Mouse (Mus musculus) T-helper 1 cell (primary cell): ENCODE measurements around the gene Efcab6.
"Not testable (repeated sequence)": the region's sequence is repeated elsewhere in the genome, so short reads cannot be mapped to it uniquely, and the experiment has no call there.

Experiments
- in situ Hi-C: fragments of 300-600 bp; cut with MboI, MseI; formaldehyde crosslinking; loops from one replicate; pipeline ENCODE4 v1.15.1; 2025; ENCODE audit warnings: high pct_unique_total_duplicates

The Efcab6 gene

DNA sequence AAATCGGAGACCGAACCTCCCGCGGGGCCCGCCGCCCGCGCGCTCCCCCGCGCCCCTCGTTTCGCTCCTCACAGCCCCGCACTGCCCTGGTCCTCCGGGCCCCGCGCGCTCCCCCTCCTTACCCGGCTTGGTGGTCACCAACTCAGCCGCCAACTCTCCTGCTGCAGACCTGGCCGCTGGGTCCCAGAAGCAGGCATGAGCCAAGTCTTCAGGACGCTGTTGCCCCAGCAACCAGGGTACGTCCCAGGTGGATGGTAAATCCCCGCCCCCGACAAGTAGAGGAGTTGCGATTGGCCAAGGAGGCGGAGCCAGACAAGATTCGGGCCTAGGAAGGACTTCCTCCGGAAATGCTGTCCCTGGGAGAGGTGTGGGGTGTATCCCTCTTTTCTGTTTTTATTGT, at the start of gene Efcab6:
TSS of gene Efcab6 (minus strand) at position 240 of the 400 bp plus-strand sequence.
- in situ Hi-C loops, result loop anchor here (25.0 kb wide), 1 partner anchor 203 kb away; no protein-coding TSS in a partner anchor

DNA sequence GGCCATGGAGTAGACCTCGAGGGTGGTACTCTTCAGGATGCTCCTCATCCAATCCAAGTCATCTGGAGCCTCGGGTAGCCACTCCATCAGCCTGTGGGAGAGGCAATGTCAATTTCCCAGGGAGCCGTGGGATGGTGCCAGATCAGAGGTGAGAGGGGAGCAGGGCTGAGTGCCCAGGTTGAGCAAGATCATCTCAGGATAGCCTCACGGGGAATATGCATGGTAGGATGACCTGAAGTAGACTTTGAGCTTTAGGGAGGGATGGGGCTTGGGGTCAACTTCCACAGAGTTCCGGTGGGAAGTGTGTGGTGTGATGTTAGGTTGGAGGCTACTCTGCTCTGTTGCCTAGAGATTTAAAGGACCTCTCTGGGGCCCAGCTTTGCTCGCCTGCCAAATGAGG, 48.7 kb upstream of the Efcab6 start:
- in situ Hi-C loops, result loop anchor here (10.0 kb wide), 1 partner anchor 839 kb away; no protein-coding TSS in a partner anchor

DNA sequence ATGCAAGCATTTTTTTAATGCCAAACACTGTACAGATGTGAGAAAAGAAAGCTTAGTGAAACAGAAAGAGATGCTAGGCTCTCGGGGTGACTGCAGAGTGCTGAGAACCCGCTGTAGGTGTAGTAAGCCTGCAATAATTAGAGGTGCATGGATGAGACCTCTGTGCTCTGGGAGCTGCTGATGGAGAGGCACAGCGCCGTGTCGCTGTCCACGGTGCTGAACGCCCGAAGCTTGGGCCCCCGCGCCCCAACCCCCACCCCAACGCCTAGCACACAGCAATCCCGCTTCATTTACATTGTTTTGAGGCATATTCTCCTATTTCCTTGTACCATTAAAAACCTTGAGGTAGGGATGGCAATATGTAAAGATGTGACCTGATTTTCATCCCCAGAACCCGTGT, 43.7 kb upstream of the Efcab6 start:
- in situ Hi-C loops, result no loop called here

DNA sequence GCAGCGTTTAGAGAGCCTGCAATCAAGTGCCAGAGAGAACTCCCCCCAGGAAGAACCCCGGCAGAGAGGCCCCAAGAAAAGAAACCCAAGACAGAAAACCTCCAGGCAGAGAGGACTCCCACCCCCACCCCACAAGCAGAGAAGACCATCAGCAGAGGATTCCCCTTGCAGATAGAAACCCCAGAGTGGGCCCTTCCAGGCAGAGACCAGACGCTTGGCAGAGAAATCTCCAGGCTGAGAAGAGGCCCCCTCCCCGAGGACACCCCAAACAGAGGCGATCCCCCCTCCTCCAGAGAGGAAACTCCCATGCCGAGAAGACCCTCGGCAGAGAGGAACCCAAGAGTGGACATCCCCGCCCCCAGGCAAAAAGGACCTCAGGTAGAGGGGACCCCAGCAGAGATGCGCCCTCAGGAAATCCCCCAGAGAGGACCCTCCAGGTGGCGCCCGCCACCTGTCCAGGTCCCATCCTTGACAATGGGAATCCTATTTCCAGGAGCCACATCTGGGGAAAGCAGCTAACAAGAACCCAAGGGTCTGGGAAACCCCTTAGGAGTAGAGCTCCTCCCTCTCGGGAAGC, 40.8 kb upstream of the Efcab6 start:
- in situ Hi-C loops, result no loop called here

DNA sequence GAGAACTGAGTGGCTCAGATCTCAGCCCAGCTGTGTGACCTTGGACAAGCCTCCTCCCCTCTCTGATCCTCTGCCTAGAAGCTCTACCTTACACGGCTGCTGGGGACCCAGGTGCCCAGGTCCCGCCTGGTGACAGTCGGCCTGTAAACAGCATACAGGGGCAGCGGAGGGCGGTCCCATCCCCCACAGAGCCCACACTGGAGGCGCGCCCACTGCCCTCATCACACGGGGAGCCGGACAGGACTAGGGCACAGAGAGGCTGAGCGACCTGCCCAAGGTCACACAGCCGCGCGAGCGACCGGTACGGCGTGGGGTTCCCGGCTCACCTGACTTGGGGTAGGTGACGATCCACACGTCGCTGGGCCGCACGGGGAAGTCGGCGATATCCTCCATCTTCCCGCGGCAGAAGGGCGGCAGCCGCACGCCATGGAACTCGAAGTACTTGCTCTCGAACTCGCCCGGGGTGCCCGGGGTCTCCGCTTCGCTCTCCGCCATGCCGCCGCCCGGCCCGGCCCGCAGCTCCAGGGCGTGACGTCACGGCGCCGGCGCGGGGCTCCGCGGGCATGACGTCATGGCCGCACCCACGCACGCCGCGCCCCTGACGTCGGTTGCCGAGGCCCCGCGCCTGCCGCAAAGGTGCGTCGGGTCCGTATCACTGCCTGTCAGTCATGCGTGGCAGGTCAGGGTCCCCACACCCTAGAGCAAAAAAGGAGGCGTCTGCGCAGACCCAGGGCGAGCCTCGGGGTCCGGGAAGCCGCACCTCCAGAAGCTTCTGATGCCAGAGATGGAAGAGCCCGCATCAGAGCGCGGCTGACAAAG, 40.1 kb upstream of the Efcab6 start, which contains the start of gene Sult4a1:
TSS of gene Sult4a1 (minus strand) at position 650 of the 819 bp plus-strand sequence.
- in situ Hi-C loops, result no loop called here

DNA sequence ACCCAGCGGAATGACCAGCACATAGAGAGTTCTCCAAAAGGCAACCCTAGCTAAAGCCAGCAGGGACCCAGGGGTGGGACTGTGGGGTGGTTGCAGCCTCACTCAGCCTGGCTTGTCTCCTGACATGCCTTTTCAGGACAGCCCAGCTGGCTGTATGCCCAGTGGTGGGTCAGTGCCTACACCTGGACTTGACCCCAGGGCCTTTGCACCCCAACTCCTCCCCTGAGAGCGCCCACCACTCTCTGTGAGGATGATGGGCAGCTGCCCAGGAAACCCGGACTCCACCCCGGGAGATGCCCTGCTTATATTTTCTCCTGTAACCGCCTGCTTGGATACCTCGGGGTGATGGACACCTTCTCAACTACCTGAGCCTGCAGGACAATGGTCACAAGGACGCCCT, 39.4 kb upstream of the Efcab6 start:
- in situ Hi-C loops, result no loop called here

DNA sequence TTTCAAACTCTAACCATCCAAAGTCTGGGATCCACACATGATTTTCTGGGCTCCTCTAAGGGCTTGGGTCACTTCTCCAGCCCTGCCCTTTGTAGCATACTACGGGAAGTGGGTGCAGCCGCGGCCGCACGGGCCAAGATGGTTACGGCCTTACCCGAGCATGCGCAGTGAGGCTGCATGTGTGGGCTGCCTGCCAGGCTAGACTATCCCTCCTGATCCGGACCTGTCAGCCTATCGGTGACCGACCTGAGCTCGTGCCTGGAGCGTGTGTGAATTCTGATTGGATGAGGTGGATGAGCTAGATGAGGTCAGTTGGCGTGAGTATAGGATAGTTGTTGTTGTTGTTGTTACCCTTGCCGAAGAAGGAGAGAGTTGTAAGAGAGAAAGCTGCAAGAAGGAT, 32.4 kb upstream of the Efcab6 start:
- in situ Hi-C loops, result not testable (repeated sequence)

DNA sequence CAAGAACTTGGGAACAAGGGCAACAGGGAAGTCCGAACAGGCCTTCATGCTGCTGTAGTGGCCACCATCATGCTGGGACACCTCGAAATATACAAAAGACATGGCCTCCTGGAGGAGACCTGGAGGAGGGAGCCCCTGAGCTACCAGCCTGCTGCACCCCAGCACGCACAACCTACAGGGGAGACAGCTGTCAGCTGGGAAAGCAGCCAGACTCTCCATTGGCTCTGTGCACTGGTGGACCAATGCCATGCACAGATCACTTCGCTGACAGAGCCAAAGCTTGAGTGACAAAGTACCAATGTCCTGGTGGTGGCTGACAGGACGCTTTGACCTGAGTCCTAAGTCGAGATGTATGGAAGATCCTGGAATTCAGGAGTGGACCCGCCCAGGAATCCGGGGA, 30.9 kb upstream of the Efcab6 start:
- in situ Hi-C loops, result no loop called here

DNA sequence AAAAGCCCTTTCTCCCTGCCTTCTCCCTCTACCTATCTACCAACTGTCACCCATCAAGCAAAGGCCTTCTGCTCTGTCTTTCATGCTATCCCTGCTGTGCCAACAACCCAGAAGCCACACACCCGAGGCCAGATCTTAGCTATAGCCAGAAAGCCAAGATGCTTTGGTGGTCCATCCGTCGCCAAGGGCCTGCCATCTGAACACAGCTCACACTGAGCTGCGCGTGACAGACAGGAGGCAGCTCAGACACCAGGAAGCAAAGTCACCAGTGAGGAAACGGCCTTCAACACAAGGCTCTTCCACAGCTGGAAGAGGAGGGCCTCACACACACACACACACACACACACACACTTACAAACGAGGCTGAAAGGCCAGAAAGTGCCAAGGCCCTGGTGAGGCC, 29.7 kb upstream of the Efcab6 start:
- in situ Hi-C loops, result no loop called here

DNA sequence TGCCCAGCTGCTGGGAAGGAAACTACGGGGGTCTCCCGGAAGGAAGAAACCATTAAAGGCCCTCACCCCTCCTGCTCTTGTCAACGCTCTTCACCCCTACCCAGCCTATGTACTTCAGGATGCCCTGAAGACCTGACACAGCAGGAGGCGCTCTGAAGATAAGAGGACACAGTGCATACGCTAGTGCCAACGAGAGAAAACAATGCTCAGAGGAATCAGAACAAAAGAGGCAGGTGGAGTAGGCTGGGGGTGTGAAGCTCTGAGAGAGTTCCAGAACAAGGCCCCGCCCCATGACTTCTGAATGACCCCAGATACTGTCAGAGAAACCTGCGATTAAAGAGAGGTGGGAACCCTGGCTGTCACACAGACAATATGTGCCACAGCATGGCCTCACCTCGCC, 21.6 kb upstream of the Efcab6 start:
- in situ Hi-C loops, result no loop called here

DNA sequence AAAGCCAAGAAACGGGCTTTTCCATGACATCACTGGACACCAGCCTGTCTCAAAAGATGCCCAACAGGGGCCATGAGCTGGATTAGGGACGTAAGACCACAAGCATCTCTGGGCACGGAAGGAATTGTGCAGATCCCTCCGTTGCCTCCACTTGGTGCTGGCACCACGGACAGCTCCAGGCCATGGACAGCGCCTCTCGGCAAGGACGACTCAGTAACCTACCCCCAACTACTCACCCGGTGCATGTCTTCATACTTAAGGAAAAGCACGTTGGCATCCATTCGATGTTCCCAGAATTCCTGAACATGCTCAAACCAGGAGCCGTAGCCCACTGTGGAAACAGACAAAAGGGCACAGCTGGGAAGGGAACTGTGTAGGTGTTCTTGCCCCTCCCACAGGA, 21.2 kb upstream of the Efcab6 start:
- in situ Hi-C loops, result no loop called here

DNA sequence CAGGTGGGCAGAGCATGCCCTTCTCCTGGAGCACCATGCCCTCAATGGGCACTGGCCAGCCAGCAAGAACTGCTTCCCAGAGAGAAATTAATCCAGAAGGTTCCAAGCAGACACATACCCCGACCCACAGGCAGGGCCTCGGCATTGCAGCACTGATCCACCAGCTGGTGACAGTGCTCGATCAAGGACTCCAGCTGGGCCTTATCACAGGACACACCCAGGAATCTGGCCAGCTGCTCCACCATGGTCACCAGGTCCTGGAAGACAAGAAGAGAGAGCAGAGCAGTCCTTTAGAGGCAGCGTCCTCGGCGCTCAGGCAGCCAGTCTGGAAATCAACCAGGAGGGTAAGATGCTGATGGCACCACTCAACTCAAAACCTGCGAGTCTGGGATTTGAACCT, 14.9 kb upstream of the Efcab6 start:
- in situ Hi-C loops, result no loop called here

DNA sequence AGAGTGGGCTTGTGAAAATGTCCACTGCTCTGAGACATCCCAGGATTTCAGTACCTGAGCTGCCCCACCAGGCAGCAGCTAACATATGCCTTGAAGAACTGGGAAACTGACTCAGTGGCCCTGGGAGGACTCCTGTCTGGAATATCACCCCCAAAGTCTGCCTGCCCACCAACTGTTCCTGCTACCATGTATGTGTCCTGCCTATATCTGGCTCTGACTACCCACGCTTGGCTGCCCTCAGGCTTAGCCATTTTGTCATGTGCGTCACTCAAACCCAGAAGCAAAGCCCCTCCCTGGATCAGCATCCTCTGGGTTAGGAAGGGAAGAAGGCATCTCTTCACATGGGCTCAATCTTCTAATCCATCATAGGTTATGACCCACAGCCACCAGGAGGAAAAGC, 14.3 kb upstream of the Efcab6 start:
- in situ Hi-C loops, result no loop called here

DNA sequence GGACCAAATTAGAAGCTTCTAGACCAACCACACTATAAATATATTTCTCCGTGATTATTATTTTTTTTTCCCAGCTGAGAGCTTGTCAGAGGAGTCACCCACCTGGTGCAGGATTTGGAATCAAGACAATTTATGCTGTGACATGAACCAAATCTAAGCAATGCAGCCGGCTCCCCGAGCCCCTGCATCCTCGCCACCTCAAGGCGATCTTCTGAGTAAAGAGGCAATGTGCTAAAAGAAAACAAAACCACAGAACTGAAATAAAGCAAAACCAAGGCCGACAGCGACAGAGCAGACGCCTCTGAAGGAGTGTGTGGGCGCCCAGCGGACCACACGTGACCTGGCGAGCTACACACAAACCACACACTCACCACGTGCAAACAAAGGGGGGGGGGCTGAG, 13.5 kb upstream of the Efcab6 start:
- in situ Hi-C loops, result no loop called here

DNA sequence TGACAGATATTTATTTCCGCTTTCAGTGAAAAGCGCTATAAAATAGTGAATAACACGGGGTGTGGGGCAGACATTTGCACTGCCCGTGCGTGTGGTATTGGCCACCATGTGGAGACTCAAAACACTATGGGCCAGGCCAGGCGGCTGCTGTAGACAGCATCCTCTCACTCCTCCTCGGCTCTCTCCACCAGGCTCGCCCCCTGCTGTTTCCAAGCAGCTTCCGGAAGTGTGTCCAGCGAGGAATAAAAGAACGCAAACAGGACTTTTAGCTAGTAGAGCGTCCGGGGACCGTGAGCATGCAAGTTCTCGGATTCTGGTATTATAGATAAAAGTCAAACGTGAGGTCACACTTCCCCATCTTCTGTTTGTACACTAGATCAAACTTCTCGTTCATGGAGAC, 12.0 kb upstream of the Efcab6 start:
- in situ Hi-C loops, result no loop called here

DNA sequence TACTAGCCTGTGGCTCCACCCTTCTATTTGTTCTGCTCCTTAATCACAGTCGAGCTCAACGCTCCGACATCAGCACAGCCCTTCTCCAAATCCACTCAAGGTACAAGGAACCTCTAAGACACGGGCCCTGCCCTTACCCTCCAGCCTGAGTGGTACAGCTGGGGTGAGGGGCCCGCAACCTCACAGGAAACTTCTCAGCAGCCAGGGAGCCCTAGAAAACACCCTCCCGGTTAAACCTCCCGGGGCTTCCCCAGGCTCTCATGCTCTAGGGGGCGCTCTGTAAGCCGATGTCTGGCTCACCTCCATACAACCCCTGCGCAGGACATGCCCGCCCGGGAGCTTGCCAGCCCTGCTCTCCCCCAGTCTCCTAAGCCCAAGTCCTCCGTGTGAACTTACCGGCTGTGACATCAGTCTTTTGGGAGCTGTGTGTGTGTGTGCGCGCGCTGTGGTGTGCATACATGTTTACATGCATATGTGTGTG, 9.6 kb upstream of the Efcab6 start:
- in situ Hi-C loops, result loop anchor here (25.0 kb wide), 1 partner anchor 212 kb away; no protein-coding TSS in a partner anchor

DNA sequence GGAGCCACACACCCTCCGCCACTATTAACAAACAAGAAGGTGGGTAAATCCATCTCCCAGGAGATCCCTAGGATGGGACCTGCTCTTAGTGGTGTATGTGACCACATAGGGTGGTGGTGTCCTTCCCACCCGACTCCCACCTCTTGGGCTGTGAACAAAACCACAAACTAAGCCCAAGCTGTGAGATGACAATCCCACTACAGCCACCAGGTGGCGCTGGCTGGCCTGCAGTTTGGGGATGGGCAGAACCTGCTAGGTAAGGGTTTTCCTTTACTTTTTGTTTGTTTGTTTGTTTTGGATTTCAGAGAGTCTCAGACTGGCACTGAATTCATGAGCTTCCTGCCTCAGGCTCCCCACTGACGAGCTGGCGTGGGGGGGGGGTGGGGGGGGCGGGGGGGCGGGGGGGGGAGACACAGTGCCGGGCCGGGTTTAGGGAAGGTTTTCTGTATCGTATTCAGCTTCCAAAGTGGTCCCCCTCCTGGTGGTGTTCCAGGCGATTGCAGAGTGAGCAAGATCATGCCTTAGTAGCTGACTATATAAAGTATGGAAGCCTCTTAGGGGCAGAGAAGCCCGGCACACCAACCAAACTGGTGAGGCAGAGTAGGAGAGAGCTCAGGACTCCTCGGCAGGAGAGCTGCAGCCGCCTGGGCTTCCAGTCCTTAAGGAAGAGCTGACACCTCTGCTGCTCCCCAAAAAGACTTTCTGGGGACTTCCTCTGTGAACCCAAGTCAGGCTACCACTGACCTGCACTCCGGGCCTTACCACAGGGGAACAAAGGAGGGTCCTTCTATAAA, 8.9 kb upstream of the Efcab6 start:
- in situ Hi-C loops, result loop anchor here (25.0 kb wide), 1 partner anchor 212 kb away; no protein-coding TSS in a partner anchor

DNA sequence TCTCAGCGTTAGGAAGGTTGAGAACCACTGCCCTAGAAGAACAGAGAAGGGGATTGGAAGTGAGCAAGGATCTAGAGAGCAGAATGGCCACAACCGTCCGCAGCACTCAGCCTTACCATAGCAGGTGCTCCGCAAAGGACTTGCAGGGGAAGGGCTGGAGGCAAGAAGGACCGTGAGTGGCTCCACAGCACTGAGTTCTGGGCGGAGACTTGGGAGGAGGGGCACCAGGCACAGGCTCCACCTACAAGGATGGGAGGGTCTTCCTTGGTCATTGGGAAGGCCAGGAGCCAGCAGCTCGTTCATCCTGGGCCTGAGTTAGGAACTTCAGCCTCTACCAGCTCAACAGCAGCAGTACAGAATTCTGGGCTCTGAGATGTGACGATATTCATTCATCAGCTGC, 7.9 kb upstream of the Efcab6 start:
- in situ Hi-C loops, result loop anchor here (25.0 kb wide), 1 partner anchor 211 kb away; no protein-coding TSS in a partner anchor

DNA sequence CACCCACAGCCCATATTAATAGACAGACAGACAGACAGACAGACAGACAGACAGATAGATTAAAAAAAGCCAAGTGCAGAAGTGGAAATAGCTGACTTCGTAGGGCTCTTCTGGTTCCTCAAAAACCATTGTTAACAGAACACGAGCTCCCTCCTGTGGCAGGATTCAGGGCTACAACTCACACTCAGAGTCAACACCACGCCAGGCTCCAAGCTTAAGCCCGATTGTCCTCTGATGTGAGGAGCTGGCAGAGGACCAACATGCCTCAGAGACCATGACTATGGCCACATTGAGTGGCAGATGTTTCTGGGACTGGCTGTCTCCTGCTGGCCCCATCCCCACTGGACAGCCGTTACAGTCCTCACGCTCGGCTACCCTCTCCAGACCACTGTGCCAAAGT, 7.0 kb upstream of the Efcab6 start:
- in situ Hi-C loops, result loop anchor here (25.0 kb wide), 1 partner anchor 210 kb away; no protein-coding TSS in a partner anchor

DNA sequence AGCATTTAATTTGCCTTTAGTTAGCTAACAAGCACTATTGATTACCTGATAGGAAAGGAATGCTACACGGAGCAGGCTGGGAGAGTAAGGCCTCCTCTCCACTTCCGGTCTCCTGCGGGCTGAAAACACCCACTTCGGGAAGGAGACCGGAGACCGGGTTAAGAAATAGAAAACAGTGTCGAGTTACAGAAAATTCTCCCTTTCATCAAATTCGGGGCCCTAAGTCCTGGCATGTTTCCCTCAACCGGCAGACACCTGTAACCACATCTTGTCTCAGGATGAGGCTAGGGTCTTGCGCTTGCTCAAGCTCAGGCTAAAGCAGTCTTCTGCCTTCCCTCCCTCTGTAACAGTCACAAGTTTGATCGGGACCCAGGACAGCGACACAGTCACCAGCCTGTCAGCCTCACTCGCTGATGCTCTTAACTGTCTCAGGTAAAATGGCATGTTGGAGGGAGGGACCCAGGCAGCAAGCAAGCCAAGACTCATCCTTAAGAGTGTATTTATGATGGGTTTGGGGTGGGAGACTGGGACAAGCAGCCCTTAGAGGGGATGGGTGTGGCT, 5.0 kb upstream of the Efcab6 start:
- in situ Hi-C loops, result loop anchor here (25.0 kb wide), 1 partner anchor 208 kb away; no protein-coding TSS in a partner anchor

DNA sequence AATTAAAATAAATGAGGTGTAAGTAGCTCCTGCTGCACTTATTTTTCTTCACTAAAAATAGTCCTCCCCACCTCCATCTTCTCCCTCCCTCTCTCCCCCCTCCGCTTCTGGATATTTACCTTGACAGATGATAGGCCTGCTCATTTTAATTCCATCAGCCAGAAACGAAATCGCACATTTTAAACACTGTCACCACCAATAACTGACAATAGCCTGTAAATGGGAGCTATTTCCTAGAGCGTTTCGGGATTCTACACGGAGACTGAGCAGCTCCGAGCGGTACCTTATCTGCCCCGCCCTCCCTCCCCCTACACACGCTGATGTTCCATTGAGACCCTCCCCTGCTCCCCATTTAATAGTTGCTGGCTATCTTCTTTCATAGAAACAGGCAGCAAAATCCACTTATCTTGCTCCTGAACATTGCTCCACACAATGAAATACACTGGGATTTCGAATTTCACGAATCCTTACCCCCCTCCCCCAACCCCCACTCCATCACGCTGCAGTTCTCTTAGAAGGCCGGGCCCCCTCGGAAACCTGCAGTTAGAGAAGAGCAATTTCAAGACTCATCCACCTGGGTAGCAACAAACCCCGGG, 4.4 kb upstream of the Efcab6 start:
- in situ Hi-C loops, result loop anchor here (25.0 kb wide), 1 partner anchor 207 kb away; no protein-coding TSS in a partner anchor
